Mouse (Mus musculus): ENCODE measurements around the gene Reps2. TPM values are rescaled to one million over a fixed set of nuclear protein-coding genes. Genes with fewer than 3 reads are reported as not detected.

The Reps2 gene
- polyA plus RNA-seq, 1 experiment from 2014 or later: 2.1 TPM

DNA sequence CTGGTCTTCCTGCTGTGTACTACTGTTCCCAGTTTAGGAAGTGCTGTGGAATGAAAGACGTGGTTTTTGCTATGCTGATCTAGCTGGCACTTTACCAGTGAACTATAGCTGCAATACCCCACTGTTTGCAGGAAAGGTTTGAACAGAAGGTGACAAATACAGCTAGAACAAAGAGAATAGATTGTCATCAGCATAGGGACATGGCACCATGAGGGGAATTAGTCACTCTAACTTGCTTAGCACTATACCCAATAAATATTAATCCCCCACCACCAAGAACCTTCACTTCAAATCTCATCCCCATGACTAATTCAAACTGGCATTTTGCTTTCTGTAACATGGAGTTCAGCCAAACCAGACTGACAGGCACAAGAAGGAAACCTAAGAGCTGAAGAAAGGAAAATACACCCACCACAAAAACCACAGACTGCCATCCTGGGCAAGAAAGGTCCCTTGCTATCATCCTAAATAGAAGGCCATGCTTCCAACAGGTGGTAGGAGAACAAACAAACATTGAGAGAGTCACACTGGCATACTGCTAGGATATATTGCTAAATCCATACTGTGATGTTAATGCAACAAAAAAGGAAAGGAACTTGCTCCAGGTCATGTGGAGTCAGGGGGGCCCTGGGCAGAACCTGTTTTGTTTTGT is 100.7 kb downstream of the Reps2 start:
- WGBS: 23% methylated on average over 1 of the region's 1 CpGs
- H3K4me3 ChIP-seq (replicated peaks): no peak overlapping the region

GRCm38 (mm10) chrX:162541961-162542360 is 101.5 kb downstream of the Reps2 start:
- 86% methylated on average over 1 of the region's 1 CpGs for WGBS

More for the DNA sequence above, 100.7 kb downstream of the Reps2 start:
- Histone ChIP-seq H3K27me3 (no peaks in the 10 kb centered on the region; the same call in 1 of the 2 replicates), H3K36me3 (no peaks in the 10 kb centered on the region), H3K4me2 (replicated peaks) (no peak overlapping the region), H3K27ac (replicated peaks) (no peak overlapping the region), H3K9ac (no peak overlapping the region), H3K4me1 (no peaks in the 10 kb centered on the region), H3K9me3 (replicated peaks) (no peaks in the 10 kb centered on the region)
- no peak for ATAC-seq (ENCODE audit: insufficient number of reproducible peaks, low FRiP score, low TSS enrichment, low read depth)

DNA sequence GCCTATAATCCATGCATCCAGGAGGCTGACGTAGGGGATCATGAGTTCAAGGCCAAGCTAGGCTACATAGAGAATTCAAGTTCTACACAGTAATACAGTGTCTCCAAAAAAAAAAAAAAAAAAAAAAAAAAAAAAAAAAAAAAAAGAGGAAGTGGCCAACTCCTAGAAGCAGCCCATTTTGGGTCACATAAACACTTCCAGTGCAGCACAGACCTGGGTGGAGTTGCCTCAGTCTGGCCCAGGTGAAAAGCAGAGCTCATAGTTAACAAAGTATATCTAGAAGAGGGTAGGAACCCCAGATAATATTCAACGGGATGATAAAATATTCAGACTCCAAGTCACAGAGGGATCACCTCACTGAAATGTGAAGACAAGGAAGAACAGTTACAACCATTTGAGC is 112.4 kb downstream of the Reps2 start:
- Histone ChIP-seq H3K4me1 (no peaks in the 10 kb centered on the region), H3K9me3 (replicated peaks) (no peaks in the 10 kb centered on the region), H3K4me2 (replicated peaks) (no peak overlapping the region), H3K9ac (no peak overlapping the region), H3K27ac (replicated peaks) (no peak overlapping the region), H3K27me3 (peaks cover 21% of the 10 kb centered on the region), H3K36me3 (no peaks in the 10 kb centered on the region), H3K4me3 (replicated peaks) (no peak overlapping the region)
- ATAC-seq (ENCODE audit: insufficient number of reproducible peaks, low FRiP score, low TSS enrichment, low read depth): no peak
- 88% methylated on average over 2 of the region's 2 CpGs for WGBS

More at GRCm38 (mm10) chrX:162541961-162542360, 101.5 kb downstream of the Reps2 start:
- H3K4me1 ChIP-seq: no peaks in the 10 kb centered on the region
- no peak overlapping the region for H3K27ac ChIP-seq (replicated peaks)
- no peak overlapping the region for H3K9ac ChIP-seq
- no peaks in the 10 kb centered on the region for H3K36me3 ChIP-seq
- H3K9me3 ChIP-seq (replicated peaks): no peaks in the 10 kb centered on the region
- no peaks in the 10 kb centered on the region; the same call in 1 of the 2 replicates for H3K27me3 ChIP-seq
- ATAC-seq (ENCODE audit: insufficient number of reproducible peaks, low FRiP score, low TSS enrichment, low read depth): no peak
- no peak overlapping the region for H3K4me2 ChIP-seq (replicated peaks)
- no peak overlapping the region for H3K4me3 ChIP-seq (replicated peaks)

DNA sequence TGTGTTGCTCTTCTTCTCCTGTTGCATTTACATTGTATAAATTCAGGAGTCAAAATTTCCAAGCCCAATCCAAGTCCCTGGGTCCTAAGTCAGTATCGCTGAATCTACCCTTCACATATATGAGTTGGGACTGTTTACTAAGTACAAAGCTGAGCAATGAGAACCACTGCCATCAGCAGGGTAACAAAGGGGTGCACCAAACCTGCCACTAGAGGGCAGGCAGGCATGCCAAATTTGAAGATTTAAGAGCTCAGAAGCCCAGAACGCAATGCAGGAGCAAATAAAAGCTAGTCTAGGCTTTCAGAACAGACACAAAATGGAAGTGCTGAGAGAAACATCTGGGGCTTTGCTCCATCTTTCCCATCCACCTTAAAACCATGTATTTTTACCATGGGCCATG is 116.2 kb downstream of the Reps2 start:
- no peaks in the 10 kb centered on the region for H3K4me1 ChIP-seq
- H3K4me3 ChIP-seq (replicated peaks): no peak overlapping the region
- H3K27me3 ChIP-seq: peaks cover 20% of the 10 kb centered on the region; the same call in 1 of the 2 replicates
- H3K36me3 ChIP-seq: no peaks in the 10 kb centered on the region
- no peak overlapping the region for H3K9ac ChIP-seq
- ATAC-seq (ENCODE audit: insufficient number of reproducible peaks, low FRiP score, low TSS enrichment, low read depth): no peak
- H3K4me2 ChIP-seq (replicated peaks): no peak overlapping the region
- H3K27ac ChIP-seq (replicated peaks): no peak overlapping the region
- WGBS: 38% methylated on average over 2 of the region's 2 CpGs
- no peaks in the 10 kb centered on the region for H3K9me3 ChIP-seq (replicated peaks)

DNA sequence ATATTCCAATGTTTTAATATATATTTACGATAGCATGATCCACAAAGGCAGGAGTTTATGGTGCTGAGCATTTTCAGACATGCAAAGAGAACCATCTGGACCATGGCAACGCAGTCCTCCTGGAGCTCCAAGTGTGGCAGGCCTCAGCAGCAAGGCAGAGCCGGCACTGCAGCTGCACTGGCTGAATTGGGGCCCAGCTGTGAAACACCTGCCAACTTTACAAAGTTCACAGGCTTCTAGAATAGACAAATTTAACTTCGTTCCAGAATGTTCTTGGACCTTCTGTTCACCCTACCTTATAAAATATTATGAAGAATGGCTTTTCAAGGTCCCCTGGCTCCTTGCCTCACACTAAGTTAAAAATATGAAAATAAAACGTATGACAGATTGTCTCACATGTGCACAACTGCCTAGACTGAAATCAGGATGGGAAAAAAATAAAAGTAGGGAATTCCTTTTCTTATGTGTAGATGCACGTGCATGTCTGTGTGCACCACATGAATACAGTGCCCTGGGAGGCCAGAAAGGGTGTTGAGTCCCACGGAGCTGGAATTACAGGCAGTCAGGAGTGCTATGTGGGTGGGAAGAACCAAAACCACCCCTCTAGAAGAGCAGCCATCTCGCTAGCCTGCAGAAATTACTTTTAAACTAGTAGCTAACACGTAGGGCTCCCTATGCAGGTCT is 121.5 kb downstream of the Reps2 start:
- peaks cover 14% of the 10 kb centered on the region for H3K27me3 ChIP-seq

DNA sequence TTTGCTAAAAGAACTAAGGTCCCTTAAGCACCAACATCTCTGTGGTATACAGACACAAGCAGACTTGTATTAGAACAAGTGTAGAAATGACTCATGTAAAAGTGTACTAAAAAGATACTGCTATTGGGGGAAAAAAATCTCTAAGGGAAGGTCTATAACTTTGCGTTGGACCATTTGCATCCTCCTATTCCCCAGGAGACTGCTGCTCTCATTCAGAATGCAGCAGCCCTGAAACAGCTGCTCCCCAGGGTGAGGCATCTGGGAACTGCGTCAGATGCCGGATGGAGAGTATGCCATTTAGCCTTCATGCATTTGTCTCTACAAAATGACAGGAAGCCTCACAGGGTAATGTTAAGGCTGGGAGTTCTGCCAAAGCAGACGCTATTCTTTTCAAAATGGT is 122.3 kb downstream of the Reps2 start:
- no peaks in the 10 kb centered on the region for H3K4me1 ChIP-seq
- ATAC-seq (ENCODE audit: insufficient number of reproducible peaks, low FRiP score, low TSS enrichment, low read depth): no peak
- H3K27ac ChIP-seq (replicated peaks): peak overlapping the region; percentile 34; the same call in 1 of the 2 replicates

More for the DNA sequence above, 121.5 kb downstream of the Reps2 start:
- Histone ChIP-seq H3K4me3 (replicated peaks) (no peak overlapping the region), H3K4me1 (no peaks in the 10 kb centered on the region), H3K36me3 (no peaks in the 10 kb centered on the region), H3K27ac (replicated peaks) (no peak overlapping the region), H3K4me2 (replicated peaks) (no peak overlapping the region), H3K9ac (no peak overlapping the region), H3K9me3 (replicated peaks) (no peaks in the 10 kb centered on the region)
- ATAC-seq (ENCODE audit: insufficient number of reproducible peaks, low FRiP score, low TSS enrichment, low read depth): peak; percentile 47; the same call in 1 of the 2 replicates
- 48% methylated on average over 9 of the region's 9 CpGs for WGBS

GRCm38 (mm10) chrX:162520374-162520773 is 123.1 kb downstream of the Reps2 start:
- Histone ChIP-seq H3K9ac (no peak overlapping the region), H3K36me3 (no peaks in the 10 kb centered on the region), H3K4me2 (replicated peaks) (no peak overlapping the region), H3K4me1 (no peaks in the 10 kb centered on the region), H3K4me3 (replicated peaks) (no peak overlapping the region), H3K27me3 (peaks cover 10% of the 10 kb centered on the region), H3K27ac (replicated peaks) (no peak overlapping the region), H3K9me3 (replicated peaks) (no peaks in the 10 kb centered on the region)
- ATAC-seq (ENCODE audit: insufficient number of reproducible peaks, low FRiP score, low TSS enrichment, low read depth): no peak
- 74% methylated on average over 2 of the region's 2 CpGs for WGBS

More for the DNA sequence above, 122.3 kb downstream of the Reps2 start:
- Histone ChIP-seq H3K4me3 (replicated peaks) (no peak overlapping the region), H3K9ac (no peak overlapping the region), H3K4me2 (replicated peaks) (no peak overlapping the region), H3K36me3 (no peaks in the 10 kb centered on the region), H3K27me3 (peaks cover 14% of the 10 kb centered on the region), H3K9me3 (replicated peaks) (no peaks in the 10 kb centered on the region)
- WGBS: 38% methylated on average over 4 of the region's 4 CpGs

- no peaks in the 10 kb centered on the region for H3K4me1 ChIP-seq
- H3K4me3 ChIP-seq (replicated peaks): no peak overlapping the region
- H3K27me3 ChIP-seq: peaks cover 11% of the 10 kb centered on the region
- no peak overlapping the region for H3K27ac ChIP-seq (replicated peaks)
- no peaks in the 10 kb centered on the region for H3K9me3 ChIP-seq (replicated peaks)
- no peak for ATAC-seq (ENCODE audit: insufficient number of reproducible peaks, low FRiP score, low TSS enrichment, low read depth)
- H3K36me3 ChIP-seq: no peaks in the 10 kb centered on the region
- H3K4me2 ChIP-seq (replicated peaks): no peak overlapping the region
- H3K9ac ChIP-seq: no peak overlapping the region
- WGBS: 37% methylated on average over 2 of the region's 2 CpGs
These were observed 132.9 kb downstream of the Reps2 start for GRCm38 (mm10) chrX:162510426-162510980.

- WGBS: 46% methylated on average over 2 of the region's 2 CpGs
- Histone ChIP-seq H3K27me3 (peaks cover 11% of the 10 kb centered on the region; the same call in 1 of the 2 replicates), H3K4me1 (peaks cover 4% of the 10 kb centered on the region; the same call in 1 of the 2 replicates), H3K9me3 (replicated peaks) (no peaks in the 10 kb centered on the region), H3K4me3 (replicated peaks) (no peak overlapping the region), H3K27ac (replicated peaks) (no peak overlapping the region), H3K9ac (no peak overlapping the region), H3K36me3 (no peaks in the 10 kb centered on the region), H3K4me2 (replicated peaks) (no peak overlapping the region)
- ATAC-seq (ENCODE audit: insufficient number of reproducible peaks, low FRiP score, low TSS enrichment, low read depth): no peak
These were observed 138.3 kb downstream of the Reps2 start for GRCm38 (mm10) chrX:162505186-162505585.

GRCm38 (mm10) chrX:162503436-162503835 is 140.0 kb downstream of the Reps2 start:
- Histone ChIP-seq H3K4me3 (replicated peaks) (no peak overlapping the region), H3K27me3 (no peaks in the 10 kb centered on the region; the same call in 1 of the 2 replicates), H3K4me2 (replicated peaks) (no peak overlapping the region), H3K36me3 (no peaks in the 10 kb centered on the region), H3K9ac (no peak overlapping the region), H3K9me3 (replicated peaks) (no peaks in the 10 kb centered on the region), H3K4me1 (peaks cover 4% of the 10 kb centered on the region; the same call in 1 of the 2 replicates), H3K27ac (replicated peaks) (no peak overlapping the region)
- ATAC-seq (ENCODE audit: insufficient number of reproducible peaks, low FRiP score, low TSS enrichment, low read depth): no peak
- 49% methylated on average over 2 of the region's 2 CpGs for WGBS

DNA sequence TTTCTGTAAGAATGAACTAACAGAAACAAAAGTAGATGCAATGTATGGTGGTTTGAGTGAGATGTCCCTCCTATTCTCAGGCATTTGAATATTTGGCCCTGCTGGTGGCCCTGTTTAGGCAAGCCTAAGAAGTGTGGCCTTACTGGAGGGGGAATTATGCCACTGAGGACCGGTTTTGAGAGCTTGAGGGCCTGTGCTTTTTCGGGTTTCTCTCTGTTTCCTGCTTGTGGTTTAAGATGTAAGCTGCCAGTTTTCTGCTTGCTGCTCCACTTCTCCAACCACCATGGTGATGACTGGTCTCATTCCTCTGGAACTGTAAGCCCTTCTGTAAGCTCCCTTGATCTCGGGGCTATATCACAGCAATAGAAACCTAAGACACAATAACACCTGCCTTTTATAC is 142.5 kb downstream of the Reps2 start:
- H3K4me2 ChIP-seq (replicated peaks): no peak overlapping the region
- 72% methylated on average over 3 of the region's 3 CpGs for WGBS
- no peak overlapping the region for H3K27ac ChIP-seq (replicated peaks)
- no peak for ATAC-seq (ENCODE audit: insufficient number of reproducible peaks, low FRiP score, low TSS enrichment, low read depth)
- H3K36me3 ChIP-seq: no peaks in the 10 kb centered on the region
- no peak overlapping the region for H3K4me3 ChIP-seq (replicated peaks)
- no peaks in the 10 kb centered on the region for H3K9me3 ChIP-seq (replicated peaks)
- H3K4me1 ChIP-seq: peaks cover 4% of the 10 kb centered on the region; the same call in 1 of the 2 replicates
- no peaks in the 10 kb centered on the region; the same call in 1 of the 2 replicates for H3K27me3 ChIP-seq
- H3K9ac ChIP-seq: no peak overlapping the region
